Mouse (Mus musculus): ENCODE results near the gene Elavl2. TPM values are rescaled to one million over a fixed set of nuclear protein-coding genes. Genes with fewer than 3 reads are reported as not detected.
"Not testable (repeated sequence)": the region's sequence is repeated elsewhere in the genome, so short reads cannot be mapped to it uniquely, and the experiment has no call there.

The Elavl2 gene
- total and polyA plus RNA-seq, 3 experiments: 0.16 TPM; not detected in 2

DNA sequence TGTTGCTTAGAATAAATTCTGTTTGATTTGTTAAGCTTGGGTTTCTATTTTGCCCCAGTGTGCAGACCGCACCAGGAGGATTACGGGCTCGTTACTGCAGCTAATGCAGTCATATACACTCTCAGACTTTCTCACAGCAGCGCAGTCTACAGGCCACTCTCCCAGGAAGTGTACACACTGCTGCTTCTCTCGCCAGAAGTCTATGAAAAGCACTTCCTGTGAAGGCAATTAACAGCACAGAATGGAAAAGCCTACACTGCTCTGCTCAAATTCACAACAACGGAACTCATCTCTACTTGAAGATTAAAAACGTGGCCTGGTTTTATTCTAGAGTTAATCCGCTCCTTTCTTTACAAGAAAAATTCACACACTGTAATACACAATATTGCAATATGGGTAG, 137.7 kb downstream of the Elavl2 start:
- H3K4me1 ChIP-seq (ENCODE audit: insufficient read depth, low read depth, low read length): no peaks in the 10 kb centered on the region
- ATAC-seq (ENCODE audit: extremely low read depth, insufficient number of reproducible peaks, low FRiP score, poor library complexity, severe bottlenecking): no peak
- H3K27me3 ChIP-seq (ENCODE audit: insufficient read depth, low read length): no peaks in the 10 kb centered on the region
- DNase-seq (ENCODE audit: low spot score): no peak
- no peaks in the 10 kb centered on the region for H3K36me3 ChIP-seq (replicated peaks)
- no peak overlapping the region for H3K4me3 ChIP-seq (ENCODE audit: low read depth, low read length)
- peaks cover 7% of the 10 kb centered on the region for H3K9me3 ChIP-seq (replicated peaks)
- TF ChIP-seq GATA2 (IDR thresholded peaks at IDR 0.05; ENCODE audit: borderline replicate concordance, low read depth, low read length) (no peak), POLR2AphosphoS5 (IDR thresholded peaks at IDR 0.05; ENCODE audit: insufficient replicate concordance, low read depth, low read length) (no peak), TAL1 (conservative IDR thresholded peaks at IDR 0.05; ENCODE audit: low read depth, low read length) (no peak), CTCF (IDR thresholded peaks at IDR 0.05; ENCODE audit: low read depth, low read length) (no peak), GATA1 (IDR thresholded peaks at IDR 0.05; ENCODE audit: borderline replicate concordance, low read length) (no peak)

DNA sequence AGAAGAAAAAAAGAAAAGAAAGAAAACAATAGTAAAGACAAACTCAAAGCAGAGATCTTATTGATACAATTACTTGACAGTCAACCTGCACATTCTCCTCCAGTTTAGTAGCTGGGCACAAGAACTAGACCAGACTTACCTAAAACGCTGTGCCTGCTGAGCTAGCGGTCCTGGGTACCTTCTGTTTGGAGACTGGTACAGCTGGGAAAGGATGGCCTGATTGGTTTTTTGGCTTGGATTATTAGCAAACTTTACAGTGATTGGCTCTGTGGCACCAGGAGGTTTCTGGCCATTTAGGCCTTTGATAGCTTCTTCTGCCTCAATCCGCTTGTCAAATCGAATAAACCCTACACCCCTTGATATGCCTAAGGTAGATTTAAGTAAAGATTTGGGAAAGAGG, 140.0 kb downstream of the Elavl2 start:
- Histone ChIP-seq H3K27me3 (ENCODE audit: insufficient read depth, low read length) (no peaks in the 10 kb centered on the region), H3K9me3 (replicated peaks) (peaks cover 3% of the 10 kb centered on the region), H3K36me3 (replicated peaks) (no peaks in the 10 kb centered on the region), H3K4me1 (ENCODE audit: insufficient read depth, low read depth, low read length) (no peaks in the 10 kb centered on the region), H3K4me3 (ENCODE audit: low read depth, low read length) (no peak overlapping the region)
- ATAC-seq (ENCODE audit: extremely low read depth, insufficient number of reproducible peaks, low FRiP score, poor library complexity, severe bottlenecking) (no peak), DNase-seq (ENCODE audit: low spot score) (no peak)
- TF ChIP-seq GATA2 (IDR thresholded peaks at IDR 0.05; ENCODE audit: borderline replicate concordance, low read depth, low read length) (no peak), CTCF (IDR thresholded peaks at IDR 0.05; ENCODE audit: low read depth, low read length) (no peak), TAL1 (conservative IDR thresholded peaks at IDR 0.05; ENCODE audit: low read depth, low read length) (no peak), POLR2AphosphoS5 (IDR thresholded peaks at IDR 0.05; ENCODE audit: insufficient replicate concordance, low read depth, low read length) (no peak), GATA1 (IDR thresholded peaks at IDR 0.05; ENCODE audit: borderline replicate concordance, low read length) (no peak)

DNA sequence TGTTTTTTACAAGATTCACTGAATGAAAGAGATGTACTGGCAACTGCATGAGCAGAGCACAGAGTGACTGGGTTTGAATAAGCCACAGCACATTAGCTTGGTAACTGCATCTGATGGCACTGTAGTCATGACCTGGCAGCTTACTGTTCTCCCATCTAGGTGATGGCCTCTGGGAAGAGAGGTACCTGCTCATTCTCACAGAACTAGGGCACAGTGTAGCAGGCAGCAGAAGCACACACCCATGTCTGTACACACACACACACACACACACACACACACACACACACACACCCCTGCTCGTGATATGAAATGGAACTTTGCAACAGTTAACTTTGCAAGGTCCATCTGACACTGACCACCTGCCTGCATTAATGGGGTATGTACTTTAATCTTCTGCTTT, 151.9 kb downstream of the Elavl2 start:
- TF ChIP-seq POLR2AphosphoS5 (IDR thresholded peaks at IDR 0.05; ENCODE audit: insufficient replicate concordance, low read depth, low read length) (no peak), TAL1 (conservative IDR thresholded peaks at IDR 0.05; ENCODE audit: low read depth, low read length) (no peak), GATA2 (IDR thresholded peaks at IDR 0.05; ENCODE audit: borderline replicate concordance, low read depth, low read length) (no peak), CTCF (IDR thresholded peaks at IDR 0.05; ENCODE audit: low read depth, low read length) (no peak), GATA1 (IDR thresholded peaks at IDR 0.05; ENCODE audit: borderline replicate concordance, low read length) (no peak)
- Histone ChIP-seq H3K4me1 (ENCODE audit: insufficient read depth, low read depth, low read length) (no peaks in the 10 kb centered on the region), H3K27me3 (ENCODE audit: insufficient read depth, low read length) (no peaks in the 10 kb centered on the region), H3K4me3 (ENCODE audit: low read depth, low read length) (no peak overlapping the region), H3K36me3 (replicated peaks) (no peaks in the 10 kb centered on the region), H3K9me3 (replicated peaks) (peaks cover 4% of the 10 kb centered on the region; the same call in 1 of the 2 replicates)
- no peak for ATAC-seq (ENCODE audit: extremely low read depth, insufficient number of reproducible peaks, low FRiP score, poor library complexity, severe bottlenecking)
- DNase-seq (ENCODE audit: low spot score): no peak

DNA sequence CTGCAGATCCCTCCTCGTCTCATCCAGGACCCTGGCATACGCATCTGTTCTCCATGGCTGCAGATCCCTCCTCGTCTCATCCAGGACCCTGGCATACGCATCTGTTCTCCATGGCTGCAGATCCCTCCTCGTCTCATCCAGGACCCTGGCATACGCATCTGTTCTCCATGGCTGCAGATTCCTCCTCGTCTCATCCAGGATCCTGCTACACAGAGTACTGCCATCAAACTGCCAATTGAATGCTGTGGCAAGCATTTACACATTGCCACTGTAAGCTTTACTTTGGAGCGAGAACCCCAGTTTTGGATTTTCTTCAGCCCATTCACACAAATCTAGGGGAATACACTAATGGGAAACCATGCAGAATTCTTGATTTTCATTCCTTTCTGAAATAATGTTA, 155.4 kb downstream of the Elavl2 start:
- H3K4me1 ChIP-seq (ENCODE audit: insufficient read depth, low read depth, low read length); DNase-seq (ENCODE audit: low spot score); H3K9me3 ChIP-seq (replicated peaks); H3K36me3 ChIP-seq (replicated peaks); H3K27me3 ChIP-seq (ENCODE audit: insufficient read depth, low read length); ATAC-seq (ENCODE audit: extremely low read depth, insufficient number of reproducible peaks, low FRiP score, poor library complexity, severe bottlenecking); H3K4me3 ChIP-seq (ENCODE audit: low read depth, low read length): not testable (repeated sequence)

DNA sequence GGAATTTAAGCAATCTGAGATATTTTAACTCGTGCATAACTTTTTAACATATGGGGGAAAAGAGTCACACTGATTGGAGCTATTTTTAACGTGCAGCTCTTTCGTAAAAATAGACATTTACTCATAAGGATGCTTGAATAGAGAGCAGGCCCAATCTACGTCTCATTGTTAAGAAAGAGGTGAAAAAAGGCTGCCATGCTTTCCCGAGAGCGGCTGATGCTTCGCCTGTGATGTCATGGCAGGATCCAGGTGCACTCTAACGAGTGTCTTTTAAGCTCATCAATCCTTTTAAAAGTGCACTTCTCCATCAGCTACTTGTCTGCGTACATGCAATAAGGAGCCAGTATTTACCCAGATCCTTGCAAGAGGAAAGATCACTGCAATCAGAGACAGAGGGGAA, 156.0 kb downstream of the Elavl2 start:
- TF ChIP-seq GATA1 (IDR thresholded peaks at IDR 0.05; ENCODE audit: borderline replicate concordance, low read length) (no peak), POLR2AphosphoS5 (IDR thresholded peaks at IDR 0.05; ENCODE audit: insufficient replicate concordance, low read depth, low read length) (no peak)
- Histone ChIP-seq H3K4me1 (ENCODE audit: insufficient read depth, low read depth, low read length) (no peaks in the 10 kb centered on the region), H3K9me3 (replicated peaks) (peaks cover 8% of the 10 kb centered on the region; the same call in 1 of the 2 replicates), H3K27me3 (ENCODE audit: insufficient read depth, low read length) (no peaks in the 10 kb centered on the region), H3K4me3 (ENCODE audit: low read depth, low read length) (no peak overlapping the region), H3K36me3 (replicated peaks) (no peaks in the 10 kb centered on the region)
- ATAC-seq (ENCODE audit: extremely low read depth, insufficient number of reproducible peaks, low FRiP score, poor library complexity, severe bottlenecking) (no peak), DNase-seq (ENCODE audit: low spot score) (no peak)

DNA sequence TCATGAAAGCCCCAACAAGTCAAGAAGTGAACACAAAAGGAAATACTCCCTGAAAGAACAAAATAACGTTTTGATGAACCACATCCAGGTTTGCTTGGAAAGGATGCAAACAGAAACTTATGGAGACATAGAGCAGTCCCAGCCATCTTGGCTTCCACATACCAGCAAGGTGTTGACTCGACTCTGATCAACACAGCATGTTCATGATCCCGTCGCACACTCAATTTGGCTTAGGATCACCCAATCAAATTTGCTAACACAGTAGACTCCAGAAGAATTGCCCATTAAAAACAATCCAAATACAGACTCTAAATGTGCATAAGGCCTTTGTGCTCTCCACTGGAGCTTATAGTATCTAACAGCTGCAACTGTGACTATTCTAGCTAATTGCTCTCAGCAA, 156.7 kb downstream of the Elavl2 start:
- no peak for DNase-seq (ENCODE audit: low spot score)
- no peak for TF ChIP-seq TAL1 (conservative IDR thresholded peaks at IDR 0.05; ENCODE audit: low read depth, low read length)
- no peak for TF ChIP-seq CTCF (IDR thresholded peaks at IDR 0.05; ENCODE audit: low read depth, low read length)
- TF ChIP-seq POLR2AphosphoS5 (IDR thresholded peaks at IDR 0.05; ENCODE audit: insufficient replicate concordance, low read depth, low read length): no peak
- no peak for TF ChIP-seq GATA1 (IDR thresholded peaks at IDR 0.05; ENCODE audit: borderline replicate concordance, low read length)
- no peak for TF ChIP-seq GATA2 (IDR thresholded peaks at IDR 0.05; ENCODE audit: borderline replicate concordance, low read depth, low read length)
- no peaks in the 10 kb centered on the region for H3K36me3 ChIP-seq (replicated peaks)
- no peak overlapping the region for H3K4me3 ChIP-seq (ENCODE audit: low read depth, low read length)
- H3K9me3 ChIP-seq (replicated peaks): peaks cover 8% of the 10 kb centered on the region; the same call in 1 of the 2 replicates
- H3K27me3 ChIP-seq (ENCODE audit: insufficient read depth, low read length): no peaks in the 10 kb centered on the region
- no peaks in the 10 kb centered on the region for H3K4me1 ChIP-seq (ENCODE audit: insufficient read depth, low read depth, low read length)
- no peak for ATAC-seq (ENCODE audit: extremely low read depth, insufficient number of reproducible peaks, low FRiP score, poor library complexity, severe bottlenecking)
